Mouse (Mus musculus): ENCODE data around the gene Ear14. TPM values are rescaled to one million over a fixed set of nuclear protein-coding genes. Genes with fewer than 3 reads are reported as not detected.

The Ear14 gene
- not detected for polyA plus RNA-seq (2017; shearing (Covaris generic))

DNA sequence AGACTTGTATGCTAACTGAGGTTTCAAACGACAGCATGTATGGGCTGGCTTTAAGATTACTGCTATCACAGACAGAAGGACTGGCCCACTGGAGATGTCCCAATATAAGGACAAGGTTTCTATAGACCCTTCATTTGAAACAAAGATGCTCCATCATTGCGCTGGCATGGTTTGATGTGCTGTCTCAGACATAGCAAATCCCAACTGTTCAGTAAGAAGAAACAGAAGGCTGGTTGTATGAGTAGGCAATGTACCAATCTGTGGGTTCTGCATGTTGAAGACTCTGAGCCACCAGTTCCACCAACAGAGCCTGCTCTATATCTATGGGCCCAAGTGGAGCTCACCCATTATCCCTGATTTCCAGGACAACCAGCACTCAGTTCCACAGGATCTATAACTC is at the start of gene Ear14:
TSS of gene Ear14 (plus strand) at position 277 of the 400 bp plus-strand sequence.

GRCm38 (mm10) chr14:51161976-51162375 is 41.2 kb upstream of the Ear14 start, which contains the start of gene Rnase2b:
Gene Rnase2b (plus strand): TSS chr14:51162260.

GRCm38 (mm10) chr14:51199098-51200023 is 3.8 kb upstream of the Ear14 start, which contains the start of gene Ang2:
Gene Ang2 (minus strand): TSS chr14:51199148.

Other genes starting within 250 kb of the Ear14 start
- 1 to 10 TPM in 1 of 2 experiments, under 1 TPM in 1; 0.95 to 1.1 TPM for gene Pnp2, start 247.4 kb upstream of the Ear14 start, polyA plus RNA-seq (2017; shearing (Covaris generic))
- 1 to 10 TPM in 1 of 2 experiments, under 1 TPM in 1; 0.37 to 1.0 TPM for gene Rnase10, start 195.6 kb upstream of the Ear14 start, polyA plus RNA-seq (2017; shearing (Covaris generic))
- gene Rnase9, start 161.5 kb upstream of the Ear14 start, polyA plus RNA-seq (2017; shearing (Covaris generic)), result not detected
- not detected for gene Rnase11, start 153.2 kb upstream of the Ear14 start, polyA plus RNA-seq (2017; shearing (Covaris generic))
- not detected for gene Rnase12, start 145.7 kb upstream of the Ear14 start, polyA plus RNA-seq (2017; shearing (Covaris generic))
- 1 to 10 TPM in 1 of 2 experiments, under 1 TPM in 1; 0.68 to 4.6 TPM for gene Olfr750, start 129.0 kb upstream of the Ear14 start, polyA plus RNA-seq (2017; shearing (Covaris generic))
- 10 to 100 TPM; 16.4 to 19.1 TPM for gene Rnase4, start 112.3 kb upstream of the Ear14 start, polyA plus RNA-seq (2017; shearing (Covaris generic))
- gene Ang, start 112.2 kb upstream of the Ear14 start, polyA plus RNA-seq (2017; shearing (Covaris generic)), result 1 to 10 TPM; 3.2 to 4.6 TPM
- gene Eddm3b, start 89.0 kb upstream of the Ear14 start, polyA plus RNA-seq (2017; shearing (Covaris generic)), result not detected
- 1 to 10 TPM; 2.1 to 5.0 TPM for gene Rnase6, start 79.5 kb upstream of the Ear14 start, polyA plus RNA-seq (2017; shearing (Covaris generic))
- gene Rnase1, start 56.6 kb upstream of the Ear14 start, polyA plus RNA-seq (2017; shearing (Covaris generic)), result 1 to 10 TPM; 1.2 to 3.6 TPM
- gene Rnase2b, start 41.1 kb upstream of the Ear14 start, polyA plus RNA-seq (2017; shearing (Covaris generic)), result not detected
- not detected for gene Ang2, start 4.2 kb upstream of the Ear14 start, polyA plus RNA-seq (2017; shearing (Covaris generic))
- gene Rnase2a, start 52.7 kb downstream of the Ear14 start, polyA plus RNA-seq (2017; shearing (Covaris generic)), result not detected
- gene Gm7247, start 158.4 kb downstream of the Ear14 start, polyA plus RNA-seq (2017; shearing (Covaris generic)), result 1 to 10 TPM in 1 of 2 experiments, not detected in 1; 1.4 TPM
- gene Vmn2r88, start 207.4 kb downstream of the Ear14 start, polyA plus RNA-seq (2017; shearing (Covaris generic)), result under 1 TPM; 0.12 TPM
- gene Vmn2r89, start 248.5 kb downstream of the Ear14 start, polyA plus RNA-seq (2017; shearing (Covaris generic)), result not detected